Mouse (Mus musculus): ENCODE results near the gene Cep170b.

DNA sequence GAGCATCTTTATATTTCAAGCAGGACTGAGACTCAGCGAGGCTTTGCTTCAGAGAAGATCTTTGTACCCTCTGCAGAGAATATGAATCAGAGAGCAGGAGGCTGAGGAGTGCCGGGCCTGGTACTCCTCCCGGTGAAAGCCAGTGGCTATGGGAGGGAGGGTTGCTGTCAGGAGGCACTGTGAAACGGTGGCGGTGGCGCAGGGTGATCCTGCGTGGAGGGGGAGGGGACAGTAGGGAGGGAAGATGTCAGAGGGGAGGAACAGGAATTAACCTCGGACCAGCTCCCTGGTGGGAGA, 12.7 kb upstream of the Cep170b start:
- TF ChIP-seq POLR2A (IDR thresholded peaks at IDR 0.05; ENCODE audit: control insufficient read depth, extremely low read depth, insufficient read depth, low read length, poor library complexity): no peak
- TF ChIP-seq CTCF (IDR thresholded peaks at IDR 0.05; ENCODE audit: borderline replicate concordance, control insufficient read depth, extremely low read depth, insufficient read depth, low read length, poor library complexity): no peak
